Mouse (Mus musculus) adipose tissue, adult 10 weeks (tissue): Measurements from ENCODE around the gene Tmem19. TPM values are rescaled to one million over a fixed set of nuclear protein-coding genes. Genes with fewer than 3 reads are reported as not detected.

Experiments
- polyA plus RNA-seq: library from polyadenylated mRNA; stranded (reverse); fragments of 350-450 nt; fragmentation: Illumina TruSeq; extraction: RNeasy Lipid Tissue Mini Kit (QIAGEN cat#74804); gene quantifications from one replicate; pipeline ENCODE4 v1.2.3, GENCODE M21; 2014; ENCODE audit warnings: low read depth, low replicate concordance

Tmem19 gene
- polyA plus RNA-seq = 23.2 TPM

GRCm38 (mm10) chr10:115361840-115362622, at the start of gene Tmem19:
Gene Tmem19 (minus strand): TSS chr10:115362501.

GRCm38 (mm10) chr10:115384221-115385017, 22.1 kb upstream of the Tmem19 start, which contains the start of the genes Thap2 and Zfc3h1:
Gene Thap2 (minus strand): TSS chr10:115384443.
Gene Zfc3h1 (plus strand): TSS chr10:115384959.

GRCm38 (mm10) chr10:115315473-115316171, 46.7 kb downstream of the Tmem19 start, which contains the start of gene Rab21:
Gene Rab21 (minus strand): TSS chr10:115315594.

Other genes starting within 250 kb of the Tmem19 start
- gene Tph2, start 177.5 kb downstream of the Tmem19 start, polyA plus RNA-seq = not detected
- 45.7 TPM for gene Tbc1d15, start 111.0 kb downstream of the Tmem19 start, polyA plus RNA-seq
- gene Rab21, start 46.9 kb downstream of the Tmem19 start, polyA plus RNA-seq = 30.3 TPM
- gene Thap2, start 21.9 kb upstream of the Tmem19 start, polyA plus RNA-seq = 8.6 TPM
- 66.4 TPM for gene Zfc3h1, start 22.5 kb upstream of the Tmem19 start, polyA plus RNA-seq
- gene A930009A15Rik, start 207.5 kb upstream of the Tmem19 start, polyA plus RNA-seq = not detected
- gene Lgr5, start 225.3 kb upstream of the Tmem19 start, polyA plus RNA-seq = 0.06 TPM